Mouse (Mus musculus): ENCODE data around the gene Pafah2.

DNA sequence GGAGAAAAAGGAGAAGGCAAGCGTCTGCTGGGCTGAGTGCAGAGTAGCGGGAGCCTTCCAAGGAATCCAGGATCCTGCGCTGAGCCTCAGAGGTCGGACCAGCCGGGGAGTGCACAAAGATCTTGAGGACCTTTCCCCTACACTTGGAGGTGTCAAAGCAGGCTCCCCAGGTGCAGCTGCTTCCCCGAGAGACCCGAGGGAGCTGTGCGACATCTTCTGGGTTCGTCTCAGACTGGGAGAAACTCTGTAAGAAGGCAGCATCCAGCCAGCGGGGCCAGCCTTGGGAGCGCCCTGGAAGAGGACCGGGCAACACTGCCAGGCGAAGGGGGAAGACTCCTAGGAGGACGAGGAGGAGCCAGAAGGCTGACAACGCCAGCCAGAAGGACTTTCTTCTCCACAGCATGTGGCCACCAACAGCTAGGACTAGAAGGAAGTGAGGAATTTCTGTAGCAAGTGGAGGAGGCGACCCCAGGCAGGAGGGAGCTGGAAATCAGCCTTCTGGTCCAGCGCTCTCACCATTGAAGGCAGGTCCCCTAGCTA is 24.7 kb upstream of the Pafah2 start:
- TF ChIP-seq CTCF (IDR thresholded peaks at IDR 0.05; ENCODE audit: extremely low read depth, insufficient read depth, insufficient read length, insufficient replicate concordance) = no peak
- no peak for TF ChIP-seq POLR2A (IDR thresholded peaks at IDR 0.05; ENCODE audit: low read depth, low read length)

All from spleen, adult 2 months (tissue).